Mouse (Mus musculus): ENCODE measurements around the gene Zfand2a. TPM values are rescaled to one million over a fixed set of nuclear protein-coding genes. Genes with fewer than 3 reads are reported as not detected.
A peak's percentile ranks its signal among the peaks of the same experiment; 100 is the strongest.

Gene Zfand2a
- polyA plus RNA-seq, 1 experiment from 2014 or later: 5.1 TPM

DNA sequence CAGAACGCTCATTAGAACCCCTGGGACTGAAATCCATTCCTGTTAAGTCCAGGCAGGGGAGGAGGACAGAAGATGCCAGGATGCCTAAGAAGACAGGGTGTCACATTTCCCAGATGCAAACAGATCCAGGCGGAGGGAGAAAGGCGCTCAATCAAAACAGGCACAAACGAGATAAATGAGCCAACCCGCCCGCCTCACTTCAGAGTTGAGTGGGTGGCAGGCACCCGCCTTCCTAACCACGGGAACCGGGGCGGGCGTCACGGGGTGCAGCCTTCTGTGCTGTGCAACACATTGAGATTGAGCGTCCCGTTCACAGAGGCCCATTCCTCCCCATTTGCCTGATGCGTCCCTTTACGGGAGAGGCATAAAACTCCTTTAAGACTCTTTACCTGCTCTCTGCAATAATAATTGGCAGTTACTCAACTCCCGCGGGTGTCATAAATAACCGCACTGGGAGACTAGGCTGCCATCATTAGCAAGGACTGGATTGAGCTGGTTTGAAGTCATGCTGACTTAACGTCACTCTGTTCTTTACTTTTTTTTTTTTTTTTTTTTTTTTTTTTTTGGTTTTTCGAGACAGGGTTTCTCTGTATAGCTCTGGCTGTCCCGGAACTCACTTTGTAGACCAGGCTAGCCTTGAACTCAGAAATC is 10.8 kb upstream of the Zfand2a start:
- H3K4me2 ChIP-seq (replicated peaks; ENCODE audit: low read depth, low read length): no peak overlapping the region
- no peak for DNase-seq (ENCODE audit: low spot score)
- no peak for ATAC-seq

DNA sequence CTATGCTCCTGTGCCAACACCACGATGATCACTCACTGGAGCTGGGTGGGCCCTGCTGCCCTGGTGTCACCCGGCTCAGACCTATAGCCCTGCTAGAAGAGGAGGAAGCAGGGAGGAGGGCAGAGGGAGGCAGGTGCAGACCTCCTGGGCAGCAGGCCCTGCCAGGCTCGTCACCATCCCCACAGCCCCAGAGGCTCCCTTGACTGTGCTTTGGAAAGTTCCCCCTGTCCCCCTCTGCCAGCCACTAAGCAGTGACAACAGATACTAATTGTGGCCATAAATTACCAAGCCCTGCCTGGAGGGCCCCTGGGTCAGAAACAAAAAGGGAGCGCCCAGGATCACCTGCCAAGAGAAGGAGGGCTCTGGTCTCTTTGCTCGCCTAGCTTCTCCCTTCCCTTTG is 9.3 kb upstream of the Zfand2a start:
- no peaks in the 10 kb centered on the region for H3K4me1 ChIP-seq (ENCODE audit: insufficient read depth, low read depth, low read length)
- no peaks in the 10 kb centered on the region for H3K9me3 ChIP-seq (ENCODE audit: low read length)
- H3K27me3 ChIP-seq (replicated peaks; ENCODE audit: insufficient read depth, low read length): no peaks in the 10 kb centered on the region
- H3K27ac ChIP-seq (ENCODE audit: low read length): no peak overlapping the region
- 49% methylated on average over 5 of the region's 5 CpGs for WGBS
- no peak for TF ChIP-seq CTCF (IDR thresholded peaks at IDR 0.05)
- no peak for TF ChIP-seq EP300 (IDR thresholded peaks at IDR 0.05)
- no peak overlapping the region for H3K4me2 ChIP-seq (replicated peaks; ENCODE audit: low read depth, low read length)
- ATAC-seq: no peak
- H3K4me3 ChIP-seq (ENCODE audit: low read depth, low read length): no peak overlapping the region
- H3K36me3 ChIP-seq (ENCODE audit: insufficient read depth, low read length): no peaks in the 10 kb centered on the region
- H3K9ac ChIP-seq (replicated peaks; ENCODE audit: low read depth): no peak overlapping the region
- no peak for DNase-seq (ENCODE audit: low spot score)

More for the DNA sequence above, 10.8 kb upstream of the Zfand2a start:
- WGBS: 26% methylated on average over 21 of the region's 22 CpGs
- no peak for TF ChIP-seq CTCF (IDR thresholded peaks at IDR 0.05)
- TF ChIP-seq EP300 (IDR thresholded peaks at IDR 0.05): no peak
- H3K27me3 ChIP-seq (replicated peaks; ENCODE audit: insufficient read depth, low read length): no peaks in the 10 kb centered on the region
- no peaks in the 10 kb centered on the region for H3K9me3 ChIP-seq (ENCODE audit: low read length)
- H3K27ac ChIP-seq (ENCODE audit: low read length): no peak overlapping the region
- H3K4me3 ChIP-seq (ENCODE audit: low read depth, low read length): no peak overlapping the region
- no peaks in the 10 kb centered on the region for H3K4me1 ChIP-seq (ENCODE audit: insufficient read depth, low read depth, low read length)
- H3K36me3 ChIP-seq (ENCODE audit: insufficient read depth, low read length): no peaks in the 10 kb centered on the region
- no peak overlapping the region for H3K9ac ChIP-seq (replicated peaks; ENCODE audit: low read depth)

DNA sequence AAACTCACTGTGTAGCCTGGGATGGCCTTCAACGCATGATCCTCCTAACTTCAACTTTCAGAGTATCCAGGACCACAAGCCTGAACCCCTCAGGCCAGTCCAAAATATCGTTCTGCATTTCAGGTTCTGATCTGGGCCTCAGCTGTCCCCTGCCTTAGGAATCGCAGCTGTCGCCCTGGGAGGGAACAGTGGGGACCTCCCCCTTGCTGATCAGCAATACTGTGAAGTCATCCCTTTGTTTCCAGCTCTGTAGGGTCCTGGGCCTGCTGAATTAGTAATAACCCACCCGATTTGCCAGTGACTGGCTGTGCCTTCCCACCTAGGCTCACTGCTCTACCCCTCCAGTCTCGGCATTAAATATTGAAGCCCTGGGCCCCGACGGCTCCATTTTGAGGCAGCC is 7.0 kb upstream of the Zfand2a start:
- no peak overlapping the region for H3K4me2 ChIP-seq (replicated peaks; ENCODE audit: low read depth, low read length)
- no peak overlapping the region for H3K9ac ChIP-seq (replicated peaks; ENCODE audit: low read depth)
- DNase-seq (ENCODE audit: low spot score): no peak
- H3K27me3 ChIP-seq (replicated peaks; ENCODE audit: insufficient read depth, low read length): no peaks in the 10 kb centered on the region
- no peaks in the 10 kb centered on the region for H3K4me1 ChIP-seq (ENCODE audit: insufficient read depth, low read depth, low read length)
- WGBS: 53% methylated on average over 8 of the region's 8 CpGs
- no peak for ATAC-seq
- H3K4me3 ChIP-seq (ENCODE audit: low read depth, low read length): no peak overlapping the region
- no peak overlapping the region for H3K27ac ChIP-seq (ENCODE audit: low read length)
- TF ChIP-seq EP300 (IDR thresholded peaks at IDR 0.05) (no peak), CTCF (IDR thresholded peaks at IDR 0.05) (no peak)
- H3K36me3 ChIP-seq (ENCODE audit: insufficient read depth, low read length): no peaks in the 10 kb centered on the region
- no peaks in the 10 kb centered on the region for H3K9me3 ChIP-seq (ENCODE audit: low read length)

DNA sequence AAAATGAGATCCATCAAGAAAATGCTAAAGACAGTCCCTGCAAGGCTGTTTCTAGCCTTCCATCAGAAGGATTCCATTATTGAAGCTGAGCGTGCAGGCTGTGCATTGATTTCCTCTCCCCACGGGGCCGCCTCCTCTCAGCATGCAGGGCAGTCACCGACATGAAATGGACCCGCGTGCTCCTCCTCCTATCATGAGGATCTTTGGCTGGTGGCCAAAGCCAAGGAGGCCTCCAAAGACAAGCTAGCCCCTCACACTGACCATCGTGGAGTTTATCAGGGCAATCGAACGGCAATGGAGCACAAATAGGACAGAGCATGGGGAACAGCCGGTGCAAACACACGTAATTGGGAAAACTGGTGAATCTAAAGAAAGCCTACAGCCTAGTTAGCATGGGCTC is 5.8 kb upstream of the Zfand2a start:
- no peak for ATAC-seq
- 74% methylated on average over 11 of the region's 11 CpGs for WGBS
- no peaks in the 10 kb centered on the region for H3K9me3 ChIP-seq (ENCODE audit: low read length)

DNA sequence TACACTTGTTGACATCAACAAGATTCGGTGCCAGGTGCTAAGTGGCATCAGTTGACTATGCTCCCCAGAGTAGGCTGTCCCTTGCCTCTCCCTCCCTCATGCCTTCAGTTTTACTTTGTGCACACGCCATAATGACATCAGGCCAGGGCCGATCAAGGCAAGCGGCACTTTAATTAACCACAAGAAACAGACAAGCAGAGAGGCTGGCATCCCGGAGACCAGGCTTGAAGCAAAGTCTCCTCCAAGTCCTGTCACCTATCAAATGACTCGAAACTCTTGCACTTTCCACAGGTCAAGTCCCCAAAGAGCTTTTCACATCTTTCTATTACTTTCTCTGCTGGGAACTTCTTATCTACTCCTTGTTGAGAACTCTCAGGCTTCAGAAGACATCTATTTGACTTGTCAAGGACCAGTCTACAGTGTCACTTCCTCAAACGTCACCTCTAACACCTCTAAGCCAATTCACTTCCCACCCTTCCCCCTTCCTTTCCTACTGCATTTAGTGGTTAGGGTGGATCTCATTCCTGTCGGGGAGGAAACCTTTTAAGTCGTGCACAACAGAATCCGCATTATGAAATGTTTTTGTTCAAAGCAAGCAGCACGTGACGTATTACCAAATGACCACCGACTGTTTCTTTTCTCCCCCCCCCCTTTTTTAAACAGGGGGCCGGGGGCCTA is 1.0 kb downstream of the Zfand2a start:
- H3K9ac ChIP-seq (replicated peaks; ENCODE audit: low read depth): no peak overlapping the region
- peak overlapping the region; percentile 83; the same call in 1 of the 2 replicates for H3K4me3 ChIP-seq (ENCODE audit: low read depth, low read length)
- DNase-seq (ENCODE audit: low spot score) (peak; percentile 57), ATAC-seq (no peak)
- peaks cover 29% of the 10 kb centered on the region; the same call in 1 of the 2 replicates for H3K36me3 ChIP-seq (ENCODE audit: insufficient read depth, low read length)
- H3K4me2 ChIP-seq (replicated peaks; ENCODE audit: low read depth, low read length): peak overlapping the region; percentile 83
- H3K4me1 ChIP-seq (ENCODE audit: insufficient read depth, low read depth, low read length): peaks cover 6% of the 10 kb centered on the region; the same call in 1 of the 2 replicates
- 48% methylated on average over 14 of the region's 14 CpGs for WGBS
- no peaks in the 10 kb centered on the region for H3K9me3 ChIP-seq (ENCODE audit: low read length)
- H3K27me3 ChIP-seq (replicated peaks; ENCODE audit: insufficient read depth, low read length): no peaks in the 10 kb centered on the region
- H3K27ac ChIP-seq (ENCODE audit: low read length): peak overlapping the region; percentile 88; the same call in 1 of the 2 replicates
- TF ChIP-seq EP300 (IDR thresholded peaks at IDR 0.05): no peak
- no peak for TF ChIP-seq CTCF (IDR thresholded peaks at IDR 0.05)

More for the DNA sequence above, 5.8 kb upstream of the Zfand2a start:
- H3K27ac ChIP-seq (ENCODE audit: low read length): no peak overlapping the region
- no peaks in the 10 kb centered on the region for H3K27me3 ChIP-seq (replicated peaks; ENCODE audit: insufficient read depth, low read length)
- TF ChIP-seq EP300 (IDR thresholded peaks at IDR 0.05) (no peak), CTCF (IDR thresholded peaks at IDR 0.05) (no peak)
- no peak overlapping the region for H3K4me3 ChIP-seq (ENCODE audit: low read depth, low read length)
- H3K4me2 ChIP-seq (replicated peaks; ENCODE audit: low read depth, low read length): no peak overlapping the region
- no peaks in the 10 kb centered on the region for H3K4me1 ChIP-seq (ENCODE audit: insufficient read depth, low read depth, low read length)
- DNase-seq (ENCODE audit: low spot score): no peak
- no peaks in the 10 kb centered on the region for H3K36me3 ChIP-seq (ENCODE audit: insufficient read depth, low read length)
- H3K9ac ChIP-seq (replicated peaks; ENCODE audit: low read depth): no peak overlapping the region

DNA sequence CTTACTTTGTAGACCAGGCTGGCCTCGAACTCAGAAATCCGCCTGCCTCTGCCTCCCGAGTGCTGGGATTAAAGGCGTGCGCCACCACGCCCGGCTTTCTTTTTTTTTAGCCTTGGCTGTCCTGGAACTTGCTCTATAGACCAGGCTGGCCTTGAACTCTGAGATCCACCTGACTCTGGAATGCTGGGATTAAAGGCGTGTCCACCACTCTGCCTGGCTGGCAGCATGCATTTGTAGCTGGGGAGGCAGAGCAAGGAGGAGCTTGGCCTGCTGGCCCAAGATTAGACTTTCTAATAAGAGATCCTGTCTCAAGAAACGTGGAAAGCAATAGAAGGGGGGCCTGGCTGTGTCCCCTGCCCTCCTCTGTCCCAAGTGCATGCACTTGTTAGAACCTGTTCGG is 3.9 kb downstream of the Zfand2a start:
- DNase-seq (ENCODE audit: low spot score): no peak
- WGBS: 88% methylated on average over 10 of the region's 10 CpGs
- H3K36me3 ChIP-seq (ENCODE audit: insufficient read depth, low read length): peaks cover 39% of the 10 kb centered on the region; the same call in 1 of the 2 replicates

More for the DNA sequence above, 3.9 kb downstream of the Zfand2a start:
- no peak overlapping the region for H3K9ac ChIP-seq (replicated peaks; ENCODE audit: low read depth)
- TF ChIP-seq EP300 (IDR thresholded peaks at IDR 0.05) (no peak), CTCF (IDR thresholded peaks at IDR 0.05) (no peak)
- no peaks in the 10 kb centered on the region for H3K27me3 ChIP-seq (replicated peaks; ENCODE audit: insufficient read depth, low read length)
- H3K4me3 ChIP-seq (ENCODE audit: low read depth, low read length): no peak overlapping the region
- ATAC-seq: no peak
- H3K9me3 ChIP-seq (ENCODE audit: low read length): no peaks in the 10 kb centered on the region
- no peak overlapping the region for H3K4me2 ChIP-seq (replicated peaks; ENCODE audit: low read depth, low read length)
- H3K4me1 ChIP-seq (ENCODE audit: insufficient read depth, low read depth, low read length): peaks cover 6% of the 10 kb centered on the region; the same call in 1 of the 2 replicates
- no peak overlapping the region for H3K27ac ChIP-seq (ENCODE audit: low read length)

Data from lung, postnatal 0 days (tissue).